Mouse (Mus musculus): ENCODE measurements around the gene Bcor.

GRCm38 (mm10) chrX:12076763-12077600 lies 83.2 kb downstream of the Bcor start:
- TF ChIP-seq GATA1 (IDR thresholded peaks at IDR 0.05; ENCODE audit: borderline replicate concordance, low read length) (no peak), FLI1 (IDR thresholded peaks at IDR 0.05; ENCODE audit: low read length) (no peak)
